ENCODE assay signal across 8 mouse cellular contexts in the genomic region with DNA sequence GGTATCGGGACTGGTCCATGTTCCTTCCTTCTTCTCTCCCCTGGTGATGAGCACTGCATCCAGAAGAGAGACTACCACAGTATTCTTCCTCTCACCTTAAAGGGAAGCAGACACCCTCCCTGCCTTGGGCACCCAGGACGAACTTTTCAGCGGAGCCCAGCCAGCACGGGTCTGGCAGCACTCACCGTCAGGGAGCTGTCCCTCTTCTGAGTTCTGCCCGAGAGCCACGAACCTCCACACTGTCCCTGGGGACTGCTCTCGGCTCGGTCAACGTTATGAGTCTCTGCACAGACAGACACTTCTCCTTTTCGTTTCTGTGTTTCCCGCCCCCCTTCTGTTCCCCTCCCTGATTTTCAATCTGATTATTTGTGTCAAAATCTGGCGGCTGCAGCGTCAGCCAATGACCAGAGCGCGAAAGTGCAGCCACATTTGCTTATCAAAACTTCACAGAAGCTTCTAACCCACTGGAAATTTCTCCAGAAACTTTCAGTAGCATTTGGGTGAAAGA. TPM values are rescaled to one million over a fixed set of nuclear protein-coding genes. Genes with fewer than 3 reads are reported as not detected.
DNase-seq lines count a peak whose midpoint lies in the region; ATAC-seq and TF ChIP-seq lines count a peak whose summit lies in the region.

Gene Gfi1b (minus strand): TSS at position 319 of the 508 bp plus-strand sequence.

- H3K27ac ChIP-seq in hindbrain, embryonic 10.5 days: no peak within 1 kb of the TSS
- no peak within 1 kb of the TSS for H3K27ac ChIP-seq in hindbrain, embryonic 13.5 days
- no peak within 1 kb of the TSS for H3K27ac ChIP-seq in hindbrain, postnatal 0 days

- no peak within 1 kb of the TSS for H3K9ac ChIP-seq in hindbrain, embryonic 13.5 days
- 0 out of 2 replicates have a peak within 1 kb of the TSS, but pooled peaks have one; percentile 7 for H3K9ac ChIP-seq in hindbrain, postnatal 0 days (replicated peaks; ENCODE audit: low read length)

- H3K4me2 ChIP-seq in hindbrain, embryonic 13.5 days: no peak within 1 kb of the TSS; the same call in 1 of the 2 replicates
- H3K4me2 ChIP-seq in hindbrain, postnatal 0 days (ENCODE audit: low read depth, low read length): no peak within 1 kb of the TSS

- H3K9me3 ChIP-seq in hindbrain, embryonic 10.5 days: no peaks in the 10 kb centered on the region
- no peaks in the 10 kb centered on the region for H3K9me3 ChIP-seq in hindbrain, embryonic 13.5 days
- H3K9me3 ChIP-seq in hindbrain, postnatal 0 days (ENCODE audit: low read length): no peaks in the 10 kb centered on the region

- peaks cover 17% of the 10 kb centered on the region for H3K4me1 ChIP-seq in hindbrain, embryonic 10.5 days (replicated peaks)
- peaks cover 4% of the 10 kb centered on the region; the same call in 1 of the 2 replicates for H3K4me1 ChIP-seq in hindbrain, embryonic 13.5 days (replicated peaks)
- H3K4me1 ChIP-seq in hindbrain, postnatal 0 days (ENCODE audit: insufficient read depth, low read length): no peaks in the 10 kb centered on the region

- DNase-seq in hindbrain, embryonic 10.5 days (ENCODE audit: low spot score): no peak
- peak; percentile 46 for DNase-seq in adipocyte (ENCODE audit: low spot score)
- peak; percentile 23 for DNase-seq in hindbrain, postnatal 0 days (ENCODE audit: low spot score)
- no peak for DNase-seq in right cerebral cortex, postnatal 10 days (ENCODE audit: low spot score in 2 of 2)
- DNase-seq in thymus, postnatal 25 days: no peak

- no peak for TF ChIP-seq CTCF in hindbrain, postnatal 0 days (IDR thresholded peaks at IDR 0.05; ENCODE audit: low read depth)

- no peaks in the 10 kb centered on the region for H3K36me3 ChIP-seq in hindbrain, embryonic 10.5 days
- H3K36me3 ChIP-seq in hindbrain, embryonic 13.5 days: no peaks in the 10 kb centered on the region
- no peaks in the 10 kb centered on the region for H3K36me3 ChIP-seq in hindbrain, postnatal 0 days (ENCODE audit: insufficient read depth, low read length)

- peak within 1 kb of the TSS; percentile 32 for H3K4me3 ChIP-seq in hindbrain, embryonic 10.5 days
- no peak within 1 kb of the TSS for H3K4me3 ChIP-seq in hindbrain, embryonic 13.5 days
- no peak within 1 kb of the TSS for H3K4me3 ChIP-seq in hindbrain, postnatal 0 days (ENCODE audit: low read length)

- ATAC-seq in hindbrain, embryonic 13.5 days (ENCODE audit: low FRiP score): no peak
- no peak for ATAC-seq in hindbrain, postnatal 0 days
- ATAC-seq in monocyte, adult 5-6 weeks (replicated peaks; ENCODE audit: insufficient number of reproducible peaks, low FRiP score, low TSS enrichment, poor library complexity, severe bottlenecking): peak; percentile 68
- ATAC-seq in inflammation-experienced regulatory T-cells, adult 6 months: no peak

- 7% methylated on average over 16 of the region's 16 CpGs for WGBS in hindbrain, embryonic 10.5 days
- 6% methylated on average over 16 of the region's 16 CpGs for WGBS in hindbrain, embryonic 13.5 days
- 7% methylated on average over 16 of the region's 16 CpGs for WGBS in hindbrain, postnatal 0 days

- peaks cover 63% of the 10 kb centered on the region for H3K27me3 ChIP-seq in hindbrain, embryonic 10.5 days (ENCODE audit: insufficient read depth, poor library complexity, severe bottlenecking)
- H3K27me3 ChIP-seq in hindbrain, embryonic 13.5 days: peaks cover 36% of the 10 kb centered on the region
- H3K27me3 ChIP-seq in hindbrain, postnatal 0 days (ENCODE audit: insufficient read depth, low read length): peaks cover 15% of the 10 kb centered on the region

RNA-seq across cellular contexts. Expression of gene Gfi1b, which starts in this region (rescaled TPM):
- polyA plus RNA-seq in hindbrain, embryonic 10.5 days (2016; fragmentation: Nextera tagmentation; extraction: Ambion mirVana): 3.4 and 4.7 TPM in 2 replicates
- polyA plus RNA-seq in hindbrain, embryonic 13.5 days (2015; fragmentation: Nextera tagmentation; extraction: Ambion mirVana): 0.19 and 0.23 TPM in 2 replicates
- total RNA-seq in hindbrain, postnatal 0 days (2014; rRNA removed): not detected in 2 replicates
- polyA plus RNA-seq in hindbrain, postnatal 0 days (2015; fragmentation: Nextera tagmentation; extraction: Ambion mirVana): not detected in 2 replicates
- total RNA-seq in monocyte, adult 5-6 weeks (2017): 1.6 to 8.2 TPM (median 4.6 TPM) in 3 replicates
- polyA plus RNA-seq in inflammation-experienced regulatory T-cells, adult 6 months (2017; shearing (Covaris generic)): not detected

Comparison
In these comparisons a context has a peak if more than half of its experiments do, and no peak if none do; other contexts are left out.
1. Peak in DNase-seq and H3K9ac ChIP-seq in hindbrain, postnatal 0 days; RNA of the gene not detected or under 1 TPM.